Mouse (Mus musculus) retina, postnatal 7 days (tissue): ENCODE data around the gene Gnai3.

Experiments used
- DNase-seq: peaks from one replicate; pipeline ENCODE4 v3.0.0-alpha.2; 2012; ENCODE audit warnings: low read depth, low spot score

Gnai3 gene

DNA sequence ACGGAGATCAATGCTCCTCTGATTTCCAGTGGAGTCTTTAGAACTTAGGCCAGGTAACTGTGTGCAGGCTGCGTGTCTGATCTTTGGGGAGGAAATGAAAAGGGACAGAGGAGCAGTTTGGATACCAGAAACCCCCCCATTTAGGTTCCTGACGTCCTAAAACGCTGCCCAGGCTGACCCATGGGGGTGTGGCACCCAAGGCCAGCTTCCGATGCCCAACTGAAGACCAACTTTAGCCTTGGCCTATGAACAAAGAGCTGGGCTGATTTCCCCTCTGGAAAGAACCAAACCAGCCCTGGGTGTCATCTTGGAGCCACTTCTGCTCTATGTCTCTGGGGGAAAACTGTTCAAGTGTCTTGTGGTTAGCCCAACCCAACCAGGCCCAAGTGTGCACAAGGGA lies 18.1 kb upstream of the Gnai3 start:
- no peak for DNase-seq

DNA sequence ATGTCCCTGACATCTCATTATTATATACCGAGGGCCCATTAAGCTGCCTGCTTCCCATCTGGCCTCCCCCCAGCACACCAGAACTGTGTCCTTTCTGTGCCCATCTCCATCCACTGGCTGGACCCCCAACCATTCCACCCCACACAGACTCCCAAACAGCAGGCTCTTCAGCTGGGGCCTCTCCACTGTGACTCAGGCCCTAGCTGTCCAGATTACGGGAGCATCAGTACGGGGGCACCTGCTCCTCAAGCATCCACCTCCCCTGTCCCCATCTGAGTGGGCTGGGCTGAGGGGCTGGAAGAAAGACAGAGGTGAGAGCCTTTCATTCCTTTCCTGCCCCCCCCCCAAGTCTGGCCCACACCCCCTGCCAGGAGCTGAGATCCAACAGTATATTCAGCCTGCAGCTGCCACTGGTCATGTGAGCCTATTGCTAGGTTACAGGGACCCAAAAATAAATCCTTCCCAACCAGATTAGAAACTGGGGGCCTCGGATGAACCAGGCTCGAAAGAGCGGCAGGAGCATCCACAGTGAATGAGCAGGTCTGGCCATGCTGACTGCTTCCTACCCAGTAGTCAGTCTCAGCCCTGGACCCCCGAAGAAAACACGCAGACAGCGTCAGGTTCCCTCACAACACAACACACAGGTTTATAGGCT lies 12.6 kb upstream of the Gnai3 start:
- no peak for DNase-seq

DNA sequence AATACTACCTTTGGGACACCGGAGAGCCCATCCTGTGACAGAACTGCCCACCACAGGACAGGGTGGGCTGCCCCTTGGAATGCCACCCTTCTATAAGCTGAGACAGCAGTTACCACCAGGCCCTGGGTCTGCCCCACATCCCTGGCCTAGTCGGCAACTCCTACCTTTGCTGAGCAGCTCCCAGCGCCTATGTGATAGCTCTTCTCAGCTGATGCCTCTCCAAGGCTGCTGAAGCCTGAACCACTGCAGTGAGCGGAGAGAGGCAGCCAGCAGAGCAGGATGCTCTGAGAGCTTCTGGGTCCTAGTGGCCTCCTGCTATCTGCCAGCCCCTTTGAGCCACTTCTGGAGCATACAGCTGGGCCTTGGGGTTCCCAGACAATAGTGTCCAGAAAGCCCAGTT lies 8.7 kb upstream of the Gnai3 start, which contains the start of gene Gpr61:
TSS of gene Gpr61 (minus strand) at position 227 of the 400 bp plus-strand sequence.
- no peak for DNase-seq

DNA sequence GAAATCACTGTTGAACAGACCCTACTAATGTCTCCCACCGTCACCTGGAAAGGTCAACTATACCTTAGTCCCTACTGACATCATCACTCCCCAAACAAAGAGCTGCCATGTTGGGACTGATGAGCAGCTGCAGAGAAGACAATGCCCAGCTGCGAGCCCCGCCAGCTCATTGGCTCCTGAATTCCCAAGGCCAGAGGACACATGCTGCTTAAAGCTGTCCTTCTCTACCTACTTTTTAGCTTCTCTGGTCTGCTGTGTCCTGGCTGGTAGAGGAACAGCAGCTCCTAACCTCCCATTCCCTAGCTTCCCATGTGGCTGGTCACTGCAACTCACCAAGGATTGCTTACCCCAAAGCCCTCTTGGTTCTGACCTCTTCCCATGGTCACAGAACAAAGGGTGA lies 6.3 kb upstream of the Gnai3 start:
- DNase-seq = no peak

DNA sequence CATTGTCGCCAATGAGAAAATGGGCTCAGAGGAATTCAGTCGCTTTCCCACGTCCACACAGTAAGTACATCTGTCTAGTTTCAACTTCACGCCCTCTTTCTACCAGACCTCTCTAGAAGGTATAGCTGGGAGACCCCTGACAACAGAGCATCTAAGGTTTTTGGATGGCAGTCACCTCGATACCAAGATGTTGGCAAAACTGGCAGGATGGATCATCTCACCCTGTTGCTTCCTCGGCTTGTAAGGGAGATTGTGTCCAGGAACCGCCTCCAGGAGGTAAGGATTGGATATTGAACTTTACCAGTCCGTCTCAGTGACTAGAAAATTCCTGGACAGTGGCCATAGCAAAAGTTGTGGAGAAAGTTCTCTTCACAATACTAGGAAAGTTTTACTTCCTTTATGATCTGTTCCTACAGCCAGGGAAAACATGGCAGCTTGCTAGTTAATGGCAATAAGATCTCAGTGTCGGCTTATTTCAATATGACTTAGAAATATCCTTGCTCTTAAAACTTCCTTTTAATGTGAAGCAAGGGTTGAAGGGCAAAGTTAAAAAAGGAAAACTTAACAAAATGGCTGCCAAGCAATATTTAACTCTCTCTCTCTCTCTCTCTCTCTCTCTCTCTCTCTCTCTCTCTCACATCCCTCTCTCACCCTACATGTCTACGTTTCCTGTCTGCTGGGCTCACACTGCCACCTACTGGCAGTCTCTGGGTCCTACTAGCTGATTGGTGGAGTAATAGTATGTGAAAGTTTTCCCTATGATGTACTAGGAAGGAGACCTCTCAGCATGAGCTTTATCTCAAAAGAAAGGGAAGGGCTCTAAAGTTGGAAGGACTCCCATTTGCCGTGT lies 1.7 kb upstream of the Gnai3 start:
- peak; percentile 89 for DNase-seq

DNA sequence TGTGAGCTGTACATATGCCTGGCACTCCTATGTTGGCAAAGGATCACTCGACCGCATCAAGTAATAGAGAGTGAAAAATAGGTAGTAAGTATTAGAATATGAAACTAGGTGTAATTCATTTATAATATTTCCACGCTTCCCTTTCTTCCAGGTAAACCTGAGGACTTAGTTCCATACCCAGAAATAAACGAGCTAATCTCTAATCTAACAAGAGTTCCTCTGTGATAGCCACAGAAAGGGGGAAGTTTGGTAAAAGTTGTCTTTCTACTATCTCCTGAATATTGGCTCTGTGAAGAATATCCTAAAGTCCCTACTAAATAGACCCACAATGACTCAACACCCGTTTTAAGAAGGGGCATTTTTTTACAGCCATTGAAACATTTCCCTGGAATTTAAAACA lies 725 bp upstream of the Gnai3 start:
- no peak for DNase-seq

DNA sequence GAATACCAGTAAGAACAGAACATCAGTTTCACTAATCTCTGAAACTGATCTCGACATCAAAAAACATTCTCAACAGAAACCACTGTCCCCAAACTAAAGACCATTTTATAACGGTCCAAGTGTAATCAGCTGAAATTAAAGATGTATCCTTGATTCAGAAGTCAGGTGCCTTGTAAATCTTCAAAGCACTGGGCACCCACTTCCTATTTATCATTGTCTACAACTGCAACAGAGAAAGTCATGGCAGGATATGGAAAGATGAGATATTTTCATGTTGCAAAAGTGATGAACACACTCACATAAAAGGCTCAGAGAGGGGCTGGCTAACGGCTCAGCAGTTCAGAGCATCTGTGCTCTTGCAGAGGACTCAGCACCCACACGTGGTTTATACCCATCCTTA lies 5.2 kb downstream of the Gnai3 start:
- DNase-seq = no peak

DNA sequence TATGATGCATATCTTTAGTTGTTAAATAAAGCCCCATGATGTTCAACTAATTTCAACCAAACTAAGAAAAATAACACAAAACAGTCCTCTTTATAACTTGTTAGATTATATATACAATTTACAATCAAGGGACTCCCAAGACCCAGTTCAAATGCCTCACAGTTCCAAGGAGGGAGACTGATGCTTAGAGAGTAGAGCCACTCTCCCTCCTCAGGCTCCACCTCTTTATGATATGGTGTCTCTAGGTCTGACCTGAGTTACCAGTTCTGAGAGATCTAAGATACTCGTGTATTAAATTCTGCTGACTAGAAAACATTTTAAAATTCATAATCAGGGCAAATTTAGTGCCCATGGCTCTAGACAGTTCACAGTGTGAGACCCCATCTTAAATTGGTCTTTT lies 6.8 kb downstream of the Gnai3 start:
- DNase-seq = no peak

DNA sequence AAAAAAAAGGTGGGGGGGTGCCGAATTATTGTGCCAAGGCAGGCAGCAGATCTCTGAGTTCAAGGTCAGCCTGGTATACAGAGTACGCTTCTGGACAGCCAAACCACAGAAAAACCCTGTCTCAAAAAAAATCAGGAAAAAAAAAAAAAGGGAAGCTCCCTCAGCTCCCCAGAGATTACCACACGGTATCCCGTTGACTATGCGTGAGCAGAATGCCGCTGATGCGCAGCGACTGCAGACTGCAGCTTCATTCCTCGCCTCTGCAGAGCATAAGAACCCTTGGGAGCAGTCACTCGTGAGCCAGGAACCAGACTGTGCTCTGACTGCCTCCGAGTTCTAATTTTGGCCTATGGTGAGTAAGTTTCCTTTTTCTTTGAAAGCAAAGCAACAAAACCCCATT lies 11.2 kb downstream of the Gnai3 start:
- no peak for DNase-seq

DNA sequence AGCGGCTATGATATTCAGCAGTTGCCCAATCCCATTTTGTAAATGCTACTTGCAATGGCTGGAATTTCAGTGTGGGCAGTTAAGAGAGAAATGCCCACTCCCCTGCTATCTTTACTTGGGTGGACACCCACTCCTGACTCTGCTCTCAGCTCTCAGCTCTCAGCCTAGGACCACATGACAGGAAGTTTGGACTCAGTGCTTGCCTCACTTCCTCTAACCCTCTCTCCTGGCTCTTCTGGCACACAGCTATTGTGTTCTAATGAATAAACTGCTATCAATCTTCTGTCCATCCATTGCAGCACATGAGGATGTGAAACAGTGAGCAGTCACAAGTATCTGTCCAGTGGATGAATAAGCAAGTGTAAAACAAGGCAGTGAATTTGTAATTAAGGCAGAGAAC lies 13.5 kb downstream of the Gnai3 start:
- no peak for DNase-seq

DNA sequence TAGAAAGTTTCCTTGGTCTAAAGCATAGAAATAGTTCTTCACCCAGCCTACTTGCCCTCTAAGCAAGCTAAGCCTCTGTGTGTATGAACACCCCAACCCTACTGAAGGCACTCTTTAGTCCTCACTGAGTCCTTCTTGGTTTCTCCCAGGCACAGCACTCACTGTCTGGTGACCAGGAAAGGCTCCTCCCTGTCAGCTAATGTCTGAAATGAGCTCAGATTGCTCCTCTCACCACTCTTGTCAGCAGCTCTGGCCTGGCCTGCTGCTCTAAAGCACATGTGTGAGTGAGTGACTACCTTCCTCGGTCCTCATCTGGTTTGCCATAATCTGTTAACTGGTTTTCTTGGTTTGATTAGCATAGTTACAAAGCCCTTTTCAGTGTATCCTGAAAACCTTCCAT lies 14.1 kb downstream of the Gnai3 start:
- DNase-seq = no peak

DNA sequence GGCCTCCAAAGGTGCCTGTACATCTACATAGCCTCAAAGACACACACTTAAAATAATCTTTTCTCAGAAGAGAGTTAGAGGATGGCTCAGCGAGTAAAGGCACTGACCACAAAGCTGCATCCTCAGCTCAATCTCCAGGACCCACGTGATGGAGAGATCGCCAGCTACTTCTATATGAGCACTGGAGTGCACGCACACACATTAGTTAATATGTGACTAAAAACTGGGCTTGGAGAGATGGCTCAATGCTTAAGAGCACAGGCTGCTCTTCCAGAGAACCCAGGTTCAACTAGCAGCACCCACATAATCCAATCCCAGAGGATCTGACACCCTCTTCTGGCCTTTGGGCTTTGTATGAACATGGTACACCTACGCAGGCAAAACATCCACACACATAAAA lies 14.7 kb downstream of the Gnai3 start:
- no peak for DNase-seq

DNA sequence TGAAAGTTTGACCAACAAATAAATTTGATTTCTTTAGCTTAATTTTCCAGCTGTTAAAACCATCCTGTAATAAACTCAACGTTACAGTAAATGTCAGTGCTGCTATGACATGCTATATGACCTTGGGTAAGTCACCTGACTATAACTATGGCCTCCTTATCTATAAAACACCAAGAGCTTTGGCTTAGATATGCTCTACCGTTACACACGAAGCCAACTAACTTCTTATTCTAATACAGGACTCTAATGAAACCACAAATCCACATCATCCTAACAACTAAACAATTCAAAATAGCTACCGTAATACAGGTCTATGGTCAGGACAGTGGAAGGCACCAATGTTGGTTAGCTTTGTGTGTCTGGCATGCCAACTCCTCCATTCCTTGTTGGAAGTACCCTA lies 16.1 kb downstream of the Gnai3 start:
- no peak for DNase-seq

DNA sequence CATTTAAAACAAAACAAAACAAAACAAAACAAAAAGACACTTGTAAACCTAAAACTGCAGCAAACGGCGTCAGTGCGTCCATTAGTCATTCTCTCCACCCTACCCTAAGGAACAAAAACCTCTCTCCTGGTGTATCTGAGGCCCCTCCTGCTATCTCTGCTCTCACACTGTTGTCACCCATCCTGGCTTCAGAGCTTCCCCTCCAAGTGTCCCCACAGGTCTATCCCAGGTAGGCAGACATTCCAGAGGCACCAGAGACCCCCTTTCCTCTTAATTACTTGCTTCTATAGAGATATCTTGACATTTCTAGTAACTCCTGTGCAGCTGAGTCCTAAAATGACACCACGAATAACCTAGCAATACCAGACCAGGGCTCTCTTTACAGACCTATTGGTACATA lies 16.6 kb downstream of the Gnai3 start:
- no peak for DNase-seq

DNA sequence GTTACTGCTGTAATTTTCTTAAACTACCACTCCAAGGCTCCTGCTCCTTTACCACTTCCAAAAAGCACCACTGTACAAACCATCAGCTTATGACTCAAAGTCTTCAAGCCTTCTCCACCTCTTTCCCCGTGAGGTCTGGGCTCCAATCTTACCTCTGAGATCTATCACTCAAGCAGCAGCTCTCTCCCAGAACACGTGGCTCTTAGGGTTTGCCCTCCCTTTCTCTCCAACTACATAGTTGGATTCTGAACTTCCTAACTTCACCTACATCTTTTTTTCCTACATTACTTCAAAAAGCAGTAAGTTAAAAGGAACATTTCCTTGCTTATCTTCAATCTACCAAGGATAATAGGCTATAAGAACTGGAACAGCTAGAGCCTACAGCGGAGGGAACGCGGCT lies 17.4 kb downstream of the Gnai3 start:
- no peak for DNase-seq

DNA sequence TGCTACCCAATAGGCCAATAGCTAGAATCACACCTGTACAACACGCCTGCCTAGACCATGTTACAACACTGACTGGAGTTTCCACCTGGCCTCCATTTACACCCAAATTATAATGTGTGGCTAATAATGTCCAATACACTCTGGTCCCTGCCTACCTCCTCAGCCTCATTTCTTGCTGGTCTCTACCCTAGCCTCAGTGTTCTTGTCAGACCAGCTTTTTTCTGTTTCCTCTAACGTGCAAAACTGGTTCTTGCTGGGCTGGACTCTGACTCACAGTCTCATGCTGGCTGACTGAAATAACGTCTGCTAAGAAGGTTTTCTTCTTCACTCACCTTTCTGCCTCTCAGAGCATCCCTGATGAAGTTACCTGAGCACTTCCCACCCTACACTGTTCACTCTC lies 19.6 kb downstream of the Gnai3 start:
- no peak for DNase-seq

DNA sequence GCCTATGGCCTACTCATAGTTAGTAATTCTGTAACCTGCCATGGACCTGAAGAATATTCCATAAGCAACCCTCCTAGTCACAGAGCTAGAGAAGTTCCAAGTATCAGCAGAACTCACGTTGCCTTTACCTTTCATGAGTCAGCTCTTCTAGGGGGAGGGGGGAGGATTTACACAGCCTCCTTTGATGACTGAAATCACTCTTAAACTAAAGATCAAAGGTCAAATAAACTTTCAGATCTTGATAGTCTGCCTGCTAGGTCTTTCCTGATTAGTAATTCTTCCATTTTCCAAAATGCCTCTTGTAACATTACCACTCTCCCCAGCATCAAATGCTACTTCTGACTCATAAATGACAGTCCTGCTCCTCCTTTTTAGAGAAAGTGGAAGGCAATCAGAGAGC lies 21.8 kb downstream of the Gnai3 start:
- no peak for DNase-seq

DNA sequence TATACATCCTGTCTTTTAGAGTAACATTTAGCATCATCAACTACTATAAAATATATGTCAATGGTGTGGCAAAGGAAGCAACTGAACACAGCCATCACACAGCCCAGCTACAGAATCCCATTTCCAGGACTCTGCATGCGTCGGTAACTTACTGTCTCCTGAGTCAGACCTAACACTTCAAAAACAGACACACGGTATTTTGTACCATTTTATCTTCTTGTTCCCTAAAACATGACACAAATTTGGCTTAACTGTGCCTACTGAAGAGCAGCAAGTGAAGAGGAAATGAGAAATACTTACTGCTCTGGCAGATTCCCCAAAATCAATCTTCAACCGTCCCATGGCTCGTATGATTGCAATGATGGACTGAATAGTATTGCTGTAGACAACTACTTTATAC lies 22.7 kb downstream of the Gnai3 start:
- no peak for DNase-seq

DNA sequence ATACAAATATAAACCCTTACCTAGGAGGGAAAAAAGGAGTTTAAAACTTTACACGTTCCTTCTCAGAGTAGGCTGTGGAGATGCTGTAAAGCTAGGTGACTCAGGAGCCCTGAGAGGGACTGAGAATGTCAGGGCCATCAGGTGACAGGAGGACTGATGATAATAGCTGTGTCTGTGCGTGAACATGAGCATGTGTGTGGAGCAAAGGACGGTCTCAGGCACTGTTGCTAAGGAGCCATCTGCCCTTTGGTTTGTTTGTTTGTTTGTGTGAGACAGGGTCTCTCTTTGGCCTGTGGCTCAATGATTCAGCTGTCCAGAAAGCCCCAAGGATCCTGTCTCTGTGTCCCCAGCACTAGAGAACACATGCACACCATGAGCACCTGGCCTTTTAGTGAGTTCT lies 24.8 kb downstream of the Gnai3 start:
- DNase-seq = no peak

DNA sequence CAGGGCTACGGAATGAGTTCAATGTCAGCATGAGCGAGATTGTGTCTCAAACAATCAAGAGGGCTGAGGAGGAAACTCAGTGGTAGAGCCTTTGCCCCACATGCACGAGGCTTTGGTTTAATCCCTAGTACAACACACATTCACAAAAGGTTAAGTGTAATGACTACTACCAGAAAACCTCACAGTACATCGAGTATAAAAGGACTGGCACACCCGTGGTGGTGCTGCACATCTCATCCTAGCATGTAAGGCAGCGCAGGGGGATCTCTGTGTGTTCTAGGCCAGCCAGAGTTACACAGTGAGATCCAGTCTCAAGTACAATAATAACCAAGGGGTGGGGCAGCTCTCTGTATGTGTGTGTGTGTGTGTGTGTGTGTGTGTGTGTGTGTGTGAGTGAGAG lies 28.5 kb downstream of the Gnai3 start:
- DNase-seq = no peak

DNA sequence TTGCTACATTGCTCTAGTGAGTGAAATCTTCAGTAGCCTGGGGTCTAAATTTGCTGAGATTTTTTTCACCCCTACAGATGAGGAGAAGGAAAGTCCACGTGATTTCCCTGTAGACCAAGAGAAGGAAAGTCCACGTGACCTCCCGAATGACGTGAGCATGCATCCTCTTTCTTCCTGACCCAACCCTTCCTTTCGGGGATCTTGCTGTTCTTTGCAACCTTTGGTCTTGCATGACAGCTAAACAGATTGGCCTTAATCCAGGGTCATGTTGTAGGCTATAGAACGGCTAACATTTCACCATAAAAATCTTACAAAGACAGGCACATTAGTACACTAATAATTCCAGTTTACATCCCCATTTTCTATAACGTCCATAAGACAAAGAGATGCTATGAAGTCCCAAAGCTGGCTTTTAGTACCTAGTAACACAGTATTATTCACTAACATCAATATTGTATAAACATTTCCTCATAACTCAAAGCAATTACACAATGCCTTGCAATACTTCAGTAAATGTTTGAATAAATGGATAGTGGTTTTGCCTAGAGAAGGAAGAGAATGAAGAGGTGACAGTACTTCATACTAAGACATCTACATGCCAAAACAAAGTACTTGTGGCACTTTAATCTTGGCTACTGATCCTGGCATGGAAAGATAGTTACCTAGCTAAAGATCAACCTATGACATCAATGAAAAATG lies 32.2 kb downstream of the Gnai3 start:
- no peak for DNase-seq

DNA sequence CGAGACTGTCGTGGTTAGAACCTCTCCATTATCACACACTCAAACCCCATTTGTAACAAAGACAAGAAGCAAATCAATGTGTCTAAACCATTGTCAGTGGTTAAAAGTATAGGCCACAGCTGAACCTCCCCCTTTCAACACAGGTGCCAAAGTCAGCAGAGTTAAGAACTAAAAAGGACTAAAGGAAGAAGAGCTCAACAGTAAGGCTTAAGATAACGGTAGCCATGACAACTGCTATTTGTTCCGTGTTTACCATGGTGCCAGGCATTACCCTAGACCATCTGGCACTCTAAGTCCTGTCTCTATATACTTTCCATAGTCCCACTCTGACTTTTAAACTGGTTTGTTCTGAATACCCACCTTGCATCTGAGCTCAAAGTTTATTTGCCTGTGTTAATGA lies 33.3 kb downstream of the Gnai3 start:
- no peak for DNase-seq

DNA sequence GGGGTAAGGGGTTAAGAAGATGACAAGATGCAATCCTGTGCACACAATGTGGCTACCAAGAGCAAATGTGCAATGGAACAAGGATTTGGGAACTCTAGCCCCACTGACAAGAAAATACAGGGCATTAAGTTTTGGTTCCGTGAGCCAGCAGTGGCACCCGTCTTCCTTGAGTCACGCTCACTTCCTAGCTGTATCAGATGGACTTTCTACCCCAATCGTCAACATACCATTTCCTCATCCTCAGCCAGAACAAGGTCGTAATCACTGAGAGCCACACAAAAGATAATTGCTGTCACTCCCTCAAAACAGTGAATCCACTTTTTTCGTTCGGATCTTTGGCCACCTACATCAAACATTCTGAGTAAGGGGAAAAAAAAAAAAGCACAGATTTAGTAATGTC lies 33.7 kb downstream of the Gnai3 start:
- DNase-seq = no peak
